Mouse (Mus musculus) E14TG2a.4 (cell line): Measurements from ENCODE around the gene Hesx1.
"Not testable (repeated sequence)": the region's sequence is repeated elsewhere in the genome, so short reads cannot be mapped to it uniquely, and the experiment has no call there.

Experiments used
- H3K27me3 ChIP-seq: 2 replicates; pipeline ENCODE4 v1.6.1; 2014; ENCODE audit warnings: low read length, control low read depth; ENCODE audit not compliant: insufficient read depth
- H3K36me3 ChIP-seq: 2 replicates; pipeline ENCODE4 v1.6.1; 2014; ENCODE audit warnings: low read length, control low read depth; ENCODE audit not compliant: insufficient read depth
- H3K4me1 ChIP-seq: replicated peaks from 2 replicates; pipeline ENCODE4 v1.6.1; 2014; ENCODE audit warnings: low read depth, low read length, control low read depth
- H3K4me3 ChIP-seq: replicated peaks from 2 replicates; pipeline ENCODE4 v1.5.1; 2014; ENCODE audit warnings: mild to moderate bottlenecking, low read length
- H3K9me3 ChIP-seq: 2 replicates; pipeline ENCODE4 v1.6.1; 2014; ENCODE audit warnings: low read length, control low read depth
- CTCF ChIP-seq: conservative IDR thresholded peaks from 2 replicates; pipeline ENCODE4 v1.5.1; 2014; ENCODE audit warnings: low read length
- NANOG ChIP-seq: IDR thresholded peaks from 2 replicates; pipeline ENCODE4 v1.6.1; 2014; ENCODE audit warnings: borderline replicate concordance, low read length, mixed read lengths
- POU5F1 ChIP-seq: IDR thresholded peaks from 2 replicates; pipeline ENCODE4 v1.6.1; 2014; ENCODE audit warnings: low read length, borderline replicate concordance

Hesx1 gene

GRCm38 (mm10) chr14:26994211-26994741 lies at the start of gene Hesx1:
Gene Hesx1, plus strand, starts transcription at chr14:26994416.
- TF ChIP-seq NANOG, result no peak
- peak; percentile 26 for TF ChIP-seq CTCF
- no peaks in the 10 kb centered on the region for H3K9me3 ChIP-seq
- H3K27me3 ChIP-seq, result peaks cover 21% of the 10 kb centered on the region
- H3K36me3 ChIP-seq, result no peaks in the 10 kb centered on the region
- H3K4me1 ChIP-seq, result peaks cover 40% of the 10 kb centered on the region
- peak within 1 kb of the TSS; percentile 49 for H3K4me3 ChIP-seq

DNA sequence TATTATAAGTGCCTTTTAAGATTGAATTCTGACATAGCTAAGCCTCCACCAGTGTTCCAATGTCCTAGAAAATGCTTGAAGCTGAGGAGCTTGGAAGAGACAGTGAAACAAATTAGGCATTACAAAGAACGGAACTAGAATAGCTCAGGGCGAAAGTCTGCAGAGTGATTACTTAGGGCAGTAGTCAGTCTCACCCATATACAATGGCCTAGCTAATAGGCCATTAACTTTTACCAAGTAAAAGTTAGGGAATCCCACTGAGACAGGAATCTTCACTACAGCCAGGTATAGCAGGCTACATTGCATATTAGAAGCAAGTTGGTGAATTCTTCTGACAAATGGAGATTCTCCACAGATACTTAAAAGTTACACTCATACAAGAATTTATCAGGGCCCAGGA lies 38.1 kb upstream of the Hesx1 start:
- not testable (repeated sequence) for H3K9me3 ChIP-seq, H3K27me3 ChIP-seq, H3K4me3 ChIP-seq
- peaks cover 29% of the 10 kb centered on the region for H3K36me3 ChIP-seq
- H3K4me1 ChIP-seq, result peaks cover 12% of the 10 kb centered on the region
- peak; percentile 68; the same call in 1 of the 2 replicates for TF ChIP-seq NANOG

GRCm38 (mm10) chr14:26960518-26960917 lies 33.7 kb upstream of the Hesx1 start:
- no peaks in the 10 kb centered on the region for H3K27me3 ChIP-seq
- H3K36me3 ChIP-seq, result peaks cover 17% of the 10 kb centered on the region
- TF ChIP-seq CTCF, result no peak
- TF ChIP-seq POU5F1, result no peak
- no peak for TF ChIP-seq NANOG
- H3K4me1 ChIP-seq, result peaks cover 17% of the 10 kb centered on the region
- H3K4me3 ChIP-seq, result no peak overlapping the region
- H3K9me3 ChIP-seq, result no peaks in the 10 kb centered on the region

DNA sequence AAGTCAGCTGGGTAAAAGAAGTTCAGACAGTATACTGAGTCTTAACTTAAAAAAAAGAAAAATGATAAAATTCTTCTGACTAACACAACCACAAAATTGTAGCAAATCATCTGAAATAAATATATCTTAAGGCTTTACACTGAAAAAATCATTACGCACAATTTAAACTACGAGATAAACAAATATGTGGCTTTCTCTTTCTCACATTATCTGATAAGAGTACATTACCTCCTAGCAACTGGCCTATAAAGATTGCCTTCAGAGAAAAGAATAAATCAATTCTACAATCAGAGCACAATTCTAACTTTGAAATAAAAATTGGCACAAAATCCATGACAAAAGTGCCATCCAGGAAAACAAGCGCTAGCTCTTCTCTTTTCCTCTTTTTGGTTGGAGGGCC lies 25.1 kb upstream of the Hesx1 start:
- Histone ChIP-seq H3K4me3 (peak overlapping the region; percentile 94), H3K36me3 (no peaks in the 10 kb centered on the region), H3K4me1 (peaks cover 31% of the 10 kb centered on the region), H3K9me3 (no peaks in the 10 kb centered on the region), H3K27me3 (0 out of 2 replicates have a peak, but pooled peaks cover 5% of the 10 kb centered on the region)
- TF ChIP-seq POU5F1, result no peak
- TF ChIP-seq NANOG, result no peak
- no peak for TF ChIP-seq CTCF

DNA sequence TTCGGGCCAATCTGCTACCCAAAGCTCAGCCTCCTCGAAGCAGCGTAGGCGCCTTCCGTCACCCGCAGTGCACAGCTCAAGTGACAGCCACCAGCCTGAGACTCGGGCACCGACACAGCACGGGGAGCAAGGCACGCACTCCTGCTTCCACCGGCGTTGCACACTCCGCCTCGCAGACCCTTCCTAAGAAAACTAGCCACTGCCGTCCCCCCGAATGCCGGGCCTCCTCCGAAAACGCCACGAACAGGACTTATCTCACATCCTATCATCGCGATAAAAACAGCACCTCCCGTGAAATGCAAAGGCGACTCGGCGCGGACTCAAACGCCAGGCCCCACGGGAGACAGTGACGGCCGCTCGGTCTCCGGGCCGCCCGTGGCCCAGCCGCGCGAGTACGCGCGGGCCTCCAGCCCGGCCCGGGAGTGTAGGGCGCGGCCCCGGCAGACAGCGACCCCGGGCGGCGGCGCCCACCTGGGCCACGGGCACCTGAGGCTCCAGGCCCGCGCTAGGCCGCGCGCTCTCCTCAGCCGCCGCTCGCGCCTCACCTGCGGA lies 24.3 kb upstream of the Hesx1 start:
- H3K4me1 ChIP-seq, result peaks cover 28% of the 10 kb centered on the region
- 0 out of 2 replicates have a peak, but pooled peaks cover 5% of the 10 kb centered on the region for H3K27me3 ChIP-seq
- peak overlapping the region; percentile 94 for H3K4me3 ChIP-seq
- TF ChIP-seq NANOG (no peak), CTCF (no peak), POU5F1 (no peak)
- no peaks in the 10 kb centered on the region for H3K9me3 ChIP-seq
- no peaks in the 10 kb centered on the region for H3K36me3 ChIP-seq

- Histone ChIP-seq H3K36me3 (no peaks in the 10 kb centered on the region), H3K4me1 (peaks cover 24% of the 10 kb centered on the region), H3K4me3 (peak overlapping the region; percentile 94), H3K27me3 (peaks cover 7% of the 10 kb centered on the region; the same call in 1 of the 2 replicates), H3K9me3 (no peaks in the 10 kb centered on the region)
- TF ChIP-seq CTCF, result no peak
- no peak for TF ChIP-seq NANOG
- TF ChIP-seq POU5F1, result no peak
Measured at GRCm38 (mm10) chr14:26970439-26970932, 23.7 kb upstream of the Hesx1 start.

- H3K4me1 ChIP-seq, result peaks cover 18% of the 10 kb centered on the region
- H3K27me3 ChIP-seq, result peaks cover 7% of the 10 kb centered on the region; the same call in 1 of the 2 replicates
- H3K4me3 ChIP-seq, result peak within 1 kb of the TSS; percentile 94
- no peaks in the 10 kb centered on the region for H3K36me3 ChIP-seq
- H3K9me3 ChIP-seq, result no peaks in the 10 kb centered on the region
- TF ChIP-seq NANOG, result no peak
- no peak for TF ChIP-seq CTCF
- no peak for TF ChIP-seq POU5F1
Measured at GRCm38 (mm10) chr14:26971106-26971789, 23.0 kb upstream of the Hesx1 start, which contains the start of gene Appl1. Gene Appl1, minus strand, starts transcription at chr14:26971232.

DNA sequence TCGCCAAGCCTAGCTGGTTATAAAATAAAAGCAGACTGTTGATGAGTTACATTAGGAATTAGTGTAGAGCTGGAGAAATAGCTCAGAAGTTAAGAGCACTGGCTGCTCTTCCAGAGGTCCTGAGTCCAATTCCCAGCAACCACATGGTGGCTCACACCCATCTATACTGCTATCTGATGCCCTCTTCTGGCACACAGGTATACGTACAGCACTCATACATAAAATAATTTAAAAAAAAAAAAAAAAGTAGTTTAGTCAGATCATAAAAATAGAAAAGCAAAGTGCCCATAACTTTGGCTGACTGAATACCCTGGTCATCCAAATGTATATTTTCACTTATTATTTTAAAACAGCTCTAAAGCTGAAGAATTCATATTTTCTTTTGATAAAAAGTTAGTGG lies 21.1 kb upstream of the Hesx1 start:
- Histone ChIP-seq H3K9me3 (no peaks in the 10 kb centered on the region), H3K27me3 (peaks cover 7% of the 10 kb centered on the region; the same call in 1 of the 2 replicates), H3K4me3 (no peak overlapping the region), H3K4me1 (peaks cover 27% of the 10 kb centered on the region), H3K36me3 (no peaks in the 10 kb centered on the region)
- TF ChIP-seq CTCF (peak; percentile 14; the same call in 1 of the 2 replicates), POU5F1 (no peak)

DNA sequence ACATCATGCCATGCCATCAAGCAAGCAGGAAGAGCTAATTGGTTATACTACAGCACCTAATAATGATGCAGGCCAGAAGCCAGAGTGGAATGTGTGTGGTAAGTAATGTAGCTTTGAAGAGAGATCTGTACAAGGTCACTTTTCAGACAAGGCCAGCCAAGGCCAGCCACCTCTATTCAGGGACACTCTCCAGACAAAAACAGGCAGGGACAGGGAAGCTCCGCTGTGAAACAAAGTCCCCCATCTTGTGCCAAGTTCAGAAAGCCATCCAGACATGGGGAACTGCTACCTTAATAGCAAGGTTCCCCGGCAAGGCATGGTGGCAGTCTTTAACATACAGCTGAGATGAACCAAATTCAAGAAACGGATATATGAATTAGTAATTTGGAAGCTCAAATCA lies 18.7 kb upstream of the Hesx1 start:
- Histone ChIP-seq H3K36me3 (no peaks in the 10 kb centered on the region), H3K4me3 (no peak overlapping the region), H3K27me3 (peaks cover 11% of the 10 kb centered on the region; the same call in 1 of the 2 replicates), H3K9me3 (no peaks in the 10 kb centered on the region), H3K4me1 (peaks cover 22% of the 10 kb centered on the region)
- TF ChIP-seq POU5F1 (no peak), NANOG (no peak), CTCF (no peak)
